Mouse (Mus musculus): ENCODE measurements at regions not wholly inside any gene's neighbourhood (a gene's known extent, or its start where the extent isn't known, plus 50 kb on each side); places are given as distances from the start of the nearest gene placed in this dataset.
A peak's percentile ranks its signal among the peaks of the same experiment; 100 is the strongest.

- DNase-seq: no peak
- no peaks in the 10 kb centered on the region for H3K9me3 ChIP-seq (ENCODE audit: low read length)
- H3K9ac ChIP-seq (replicated peaks): no peak overlapping the region
- no peaks in the 10 kb centered on the region for H3K4me1 ChIP-seq (ENCODE audit: insufficient read depth)
- H3K36me3 ChIP-seq (replicated peaks; ENCODE audit: insufficient read depth, low read length): no peaks in the 10 kb centered on the region
- H3K27me3 ChIP-seq (ENCODE audit: insufficient read depth, low read length): no peaks in the 10 kb centered on the region
- no peak overlapping the region for H3K27ac ChIP-seq (ENCODE audit: low read depth)
- 60% methylated on average over 8 of the region's 8 CpGs for WGBS (ENCODE audit: insufficient replicate concordance)
- TF ChIP-seq CTCF (IDR thresholded peaks at IDR 0.05; ENCODE audit: low read depth) (no peak), EP300 (IDR thresholded peaks at IDR 0.05; ENCODE audit: low read depth) (no peak)
- no peak overlapping the region for H3K4me2 ChIP-seq (ENCODE audit: low read depth, low read length)
- ATAC-seq: no peak
- no peak overlapping the region for H3K4me3 ChIP-seq (ENCODE audit: low read depth, low read length)
Observed at GRCm38 (mm10) chr1:42436366-42436998, 259.1 kb upstream of the Pou3f3 start.

- no peak for ATAC-seq
- H3K4me2 ChIP-seq (ENCODE audit: low read depth, low read length): no peak overlapping the region
- no peak for TF ChIP-seq CTCF (IDR thresholded peaks at IDR 0.05; ENCODE audit: low read depth)
- TF ChIP-seq EP300 (IDR thresholded peaks at IDR 0.05; ENCODE audit: low read depth): no peak
- no peaks in the 10 kb centered on the region for H3K9me3 ChIP-seq (ENCODE audit: low read length)
- H3K4me1 ChIP-seq (ENCODE audit: insufficient read depth): no peaks in the 10 kb centered on the region
- no peak for DNase-seq
- no peak overlapping the region for H3K4me3 ChIP-seq (ENCODE audit: low read depth, low read length)
- 72% methylated on average over 3 of the region's 3 CpGs for WGBS (ENCODE audit: insufficient replicate concordance)
- no peak overlapping the region for H3K9ac ChIP-seq (replicated peaks)
- H3K27me3 ChIP-seq (ENCODE audit: insufficient read depth, low read length): no peaks in the 10 kb centered on the region
- no peak overlapping the region for H3K27ac ChIP-seq (ENCODE audit: low read depth)
- no peaks in the 10 kb centered on the region for H3K36me3 ChIP-seq (replicated peaks; ENCODE audit: insufficient read depth, low read length)
Observed at GRCm38 (mm10) chr1:42468365-42468764, 227.2 kb upstream of the Pou3f3 start.

- H3K9ac ChIP-seq (replicated peaks): no peak overlapping the region
- no peaks in the 10 kb centered on the region for H3K27me3 ChIP-seq (ENCODE audit: insufficient read depth, low read length)
- H3K4me2 ChIP-seq (ENCODE audit: low read depth, low read length): no peak overlapping the region
- H3K4me1 ChIP-seq (ENCODE audit: insufficient read depth): no peaks in the 10 kb centered on the region
- H3K36me3 ChIP-seq (replicated peaks; ENCODE audit: insufficient read depth, low read length): no peaks in the 10 kb centered on the region
- TF ChIP-seq EP300 (IDR thresholded peaks at IDR 0.05; ENCODE audit: low read depth): no peak
- ATAC-seq: no peak
- H3K27ac ChIP-seq (ENCODE audit: low read depth): no peak overlapping the region
- DNase-seq: no peak
- H3K9me3 ChIP-seq (ENCODE audit: low read length): no peaks in the 10 kb centered on the region
- 75% methylated on average over 10 of the region's 10 CpGs for WGBS (ENCODE audit: insufficient replicate concordance)
- no peak overlapping the region for H3K4me3 ChIP-seq (ENCODE audit: low read depth, low read length)
Observed at GRCm38 (mm10) chr1:42471846-42472494, 223.6 kb upstream of the Pou3f3 start.

GRCm38 (mm10) chr1:42472495-42473230 lies 222.9 kb upstream of the Pou3f3 start:
- ATAC-seq (no peak), DNase-seq (peak; percentile 20)
- Histone ChIP-seq H3K4me2 (ENCODE audit: low read depth, low read length) (no peak overlapping the region), H3K4me3 (ENCODE audit: low read depth, low read length) (no peak overlapping the region), H3K27ac (ENCODE audit: low read depth) (no peak overlapping the region), H3K36me3 (replicated peaks; ENCODE audit: insufficient read depth, low read length) (no peaks in the 10 kb centered on the region), H3K9me3 (ENCODE audit: low read length) (no peaks in the 10 kb centered on the region), H3K9ac (replicated peaks) (no peak overlapping the region), H3K4me1 (ENCODE audit: insufficient read depth) (no peaks in the 10 kb centered on the region), H3K27me3 (ENCODE audit: insufficient read depth, low read length) (no peaks in the 10 kb centered on the region)
- TF ChIP-seq CTCF (IDR thresholded peaks at IDR 0.05; ENCODE audit: low read depth): no peak
- no peak for TF ChIP-seq EP300 (IDR thresholded peaks at IDR 0.05; ENCODE audit: low read depth)
- 63% methylated on average over 13 of the region's 13 CpGs for WGBS (ENCODE audit: insufficient replicate concordance)

GRCm38 (mm10) chr1:42474197-42474596 lies 221.4 kb upstream of the Pou3f3 start:
- H3K27ac ChIP-seq (ENCODE audit: low read depth): no peak overlapping the region
- no peaks in the 10 kb centered on the region for H3K27me3 ChIP-seq (ENCODE audit: insufficient read depth, low read length)
- H3K9me3 ChIP-seq (ENCODE audit: low read length): no peaks in the 10 kb centered on the region
- no peaks in the 10 kb centered on the region for H3K4me1 ChIP-seq (ENCODE audit: insufficient read depth)
- no peaks in the 10 kb centered on the region for H3K36me3 ChIP-seq (replicated peaks; ENCODE audit: insufficient read depth, low read length)
- 63% methylated on average over 8 of the region's 8 CpGs for WGBS (ENCODE audit: insufficient replicate concordance)
- no peak overlapping the region for H3K4me3 ChIP-seq (ENCODE audit: low read depth, low read length)
- no peak overlapping the region for H3K4me2 ChIP-seq (ENCODE audit: low read depth, low read length)
- H3K9ac ChIP-seq (replicated peaks): no peak overlapping the region
- no peak for TF ChIP-seq CTCF (IDR thresholded peaks at IDR 0.05; ENCODE audit: low read depth)
- no peak for TF ChIP-seq EP300 (IDR thresholded peaks at IDR 0.05; ENCODE audit: low read depth)
- ATAC-seq (no peak), DNase-seq (no peak)

GRCm38 (mm10) chr1:42474831-42475230 lies 220.7 kb upstream of the Pou3f3 start:
- H3K27me3 ChIP-seq (ENCODE audit: insufficient read depth, low read length): no peaks in the 10 kb centered on the region
- H3K4me1 ChIP-seq (ENCODE audit: insufficient read depth): no peaks in the 10 kb centered on the region
- H3K4me2 ChIP-seq (ENCODE audit: low read depth, low read length): no peak overlapping the region
- TF ChIP-seq CTCF (IDR thresholded peaks at IDR 0.05; ENCODE audit: low read depth) (no peak), EP300 (IDR thresholded peaks at IDR 0.05; ENCODE audit: low read depth) (no peak)
- no peaks in the 10 kb centered on the region for H3K36me3 ChIP-seq (replicated peaks; ENCODE audit: insufficient read depth, low read length)
- 0 out of 2 replicates have a peak, but pooled peaks have one; percentile 21 for ATAC-seq
- no peak overlapping the region for H3K4me3 ChIP-seq (ENCODE audit: low read depth, low read length)
- no peak overlapping the region for H3K27ac ChIP-seq (ENCODE audit: low read depth)
- H3K9me3 ChIP-seq (ENCODE audit: low read length): no peaks in the 10 kb centered on the region
- no peak for DNase-seq
- WGBS (ENCODE audit: insufficient replicate concordance): 81% methylated on average over 1 of the region's 1 CpGs
- no peak overlapping the region for H3K9ac ChIP-seq (replicated peaks)

Data from liver, postnatal 0 days (tissue).